Mouse (Mus musculus) megakaryocyte-erythroid progenitor cell, adult 5 weeks (primary cell): Measurements from ENCODE around the gene Otud7a. TPM values are rescaled to one million over a fixed set of nuclear protein-coding genes. Genes with fewer than 3 reads are reported as not detected.

Source experiments
- polyA plus RNA-seq: library from polyadenylated mRNA; stranded (reverse); fragments of >175 nt; gene quantifications from 2 replicates; pipeline ENCODE4 v1.2.3, GENCODE M21; 2012

Gene Otud7a
- not detected in 2 replicates for polyA plus RNA-seq

DNA sequence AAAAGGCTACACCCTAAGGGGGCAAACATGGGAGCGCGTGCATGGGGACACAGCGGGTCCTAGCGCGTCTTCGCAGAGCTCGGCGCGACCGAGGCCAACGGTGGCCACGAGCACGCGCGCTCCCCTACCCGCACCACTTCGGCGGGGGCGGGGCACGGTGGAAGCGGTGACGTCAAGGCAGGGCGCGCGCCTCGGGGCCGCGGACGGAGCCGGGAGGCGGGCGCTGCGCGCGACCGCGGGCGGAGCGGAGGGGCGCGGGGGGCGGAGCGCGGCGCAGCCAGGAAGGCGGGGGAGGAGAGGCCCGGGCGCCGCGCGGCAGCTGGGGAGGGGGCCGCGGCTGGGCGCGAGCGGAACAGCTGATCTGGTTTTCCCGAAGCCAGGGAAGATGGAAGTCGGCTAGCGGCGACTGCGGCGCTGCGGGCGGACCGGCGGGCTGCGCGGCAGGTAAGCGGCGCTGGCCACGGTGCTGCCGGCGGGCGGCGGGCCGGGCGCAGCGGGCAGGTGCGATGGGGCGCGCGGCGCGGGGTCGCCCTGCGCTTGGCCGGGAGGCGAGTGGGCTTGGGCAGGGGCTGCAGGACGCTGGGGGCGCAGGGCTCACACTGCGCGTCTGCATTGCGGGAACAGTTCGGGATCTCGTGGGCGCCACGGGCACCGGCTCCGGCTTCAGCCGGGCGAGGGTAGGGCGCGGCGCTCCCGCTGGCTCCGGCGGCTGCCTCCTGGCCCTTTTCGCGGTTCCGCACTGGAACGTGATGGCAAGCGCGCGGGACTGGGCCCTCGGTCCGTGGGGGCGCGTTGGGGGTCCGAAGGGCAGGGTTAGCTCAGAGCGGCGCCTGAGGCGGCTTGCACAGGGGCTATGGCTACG, at the start of gene Otud7a:
Gene Otud7a, plus strand, starts transcription at position 268 of the 862 bp plus-strand sequence.

Other genes with a start within 250 kb of the Otud7a start
- not detected in 2 replicates for gene Chrna7, start 232.2 kb upstream of the Otud7a start, polyA plus RNA-seq